Mouse (Mus musculus): ENCODE measurements around the gene Hapln3.

Gene Hapln3

GRCm38 (mm10) chr7:79068231-79068630, 62.6 kb downstream of the Hapln3 start:
- DNase-seq = no peak

- DNase-seq = no peak
These were observed 63.4 kb downstream of the Hapln3 start for GRCm38 (mm10) chr7:79067466-79067865.

All from lung, adult 18-20 months (tissue).